Mouse (Mus musculus): ENCODE measurements at regions not wholly inside any gene's neighbourhood (a gene's known extent, or its start where the extent isn't known, plus 50 kb on each side); places are given as distances from the start of the nearest gene placed in this dataset.

DNA sequence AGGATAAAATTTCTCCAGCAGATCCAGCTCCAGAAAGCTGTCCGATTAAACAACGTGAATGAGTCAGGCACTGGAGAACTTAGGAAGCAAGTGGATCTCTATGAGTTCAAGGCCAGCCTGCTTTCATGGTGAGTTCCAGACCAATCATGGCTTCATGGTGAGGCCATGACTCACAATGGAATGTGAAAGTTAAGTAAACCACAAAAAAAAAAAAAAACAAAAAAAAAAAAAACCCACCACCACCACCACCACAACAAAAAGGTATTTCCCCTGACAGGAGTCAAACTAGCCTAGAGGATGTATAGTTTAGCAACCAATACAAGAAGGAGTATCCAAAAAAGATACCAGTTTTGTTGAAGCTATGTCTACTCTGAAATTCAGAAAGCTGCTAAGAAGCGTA lies 188.5 kb upstream of the Adgrl2 start:
- no peak for DNase-seq (ENCODE audit: low read depth)

GRCm38 (mm10) chr3:149174689-149175390 lies 184.5 kb upstream of the Adgrl2 start:
- DNase-seq (ENCODE audit: low read depth): no peak

DNA sequence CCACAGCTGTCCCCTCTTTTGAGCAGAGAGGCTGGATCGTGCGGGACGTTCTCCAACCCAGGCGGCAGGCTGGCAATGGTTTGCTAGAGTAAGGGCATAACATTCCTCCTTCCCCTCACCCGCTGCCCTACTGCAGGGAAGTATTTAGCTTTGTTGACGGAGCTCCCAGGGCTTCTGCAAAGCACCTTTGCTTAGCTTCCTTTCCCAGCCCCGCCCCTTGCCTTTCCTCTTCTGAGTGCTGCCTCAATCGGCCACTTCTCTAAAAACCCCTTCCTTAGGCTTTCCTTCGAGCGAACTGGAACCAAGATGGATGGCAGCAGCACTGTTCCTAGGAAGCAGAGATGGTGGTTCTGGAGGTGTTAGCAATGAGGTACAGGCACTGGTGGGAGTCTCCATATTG lies 183.2 kb upstream of the Adgrl2 start:
- no peak for DNase-seq (ENCODE audit: low read depth)

GRCm38 (mm10) chr3:149171766-149172165 lies 181.4 kb upstream of the Adgrl2 start:
- no peak for DNase-seq (ENCODE audit: low read depth)

- peak; percentile 92 for DNase-seq (ENCODE audit: low read depth)
These were observed 179.8 kb upstream of the Adgrl2 start for GRCm38 (mm10) chr3:149170191-149170590.

DNA sequence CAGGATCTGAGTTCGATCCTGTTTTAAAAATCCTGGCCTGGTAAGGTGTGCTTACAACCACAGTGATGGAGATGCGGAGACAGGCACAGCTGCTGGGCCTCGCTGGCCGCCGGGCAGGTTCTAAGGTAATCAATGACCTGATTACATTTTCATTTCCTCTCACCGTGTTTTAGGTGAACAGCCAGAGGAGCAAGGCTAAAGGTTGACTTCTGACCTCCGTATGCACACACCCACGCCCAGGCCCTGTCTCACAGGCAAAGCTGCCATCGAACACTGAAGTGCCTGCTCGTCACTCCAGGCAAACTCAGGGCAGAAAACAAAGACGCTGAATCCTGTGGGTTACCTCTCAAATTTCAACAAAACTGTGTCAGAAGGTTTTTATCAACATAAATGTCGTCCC lies 179.1 kb upstream of the Adgrl2 start:
- no peak for DNase-seq (ENCODE audit: low read depth)

GRCm38 (mm10) chr3:149167997-149168396 lies 177.6 kb upstream of the Adgrl2 start:
- DNase-seq (ENCODE audit: low read depth): no peak

DNA sequence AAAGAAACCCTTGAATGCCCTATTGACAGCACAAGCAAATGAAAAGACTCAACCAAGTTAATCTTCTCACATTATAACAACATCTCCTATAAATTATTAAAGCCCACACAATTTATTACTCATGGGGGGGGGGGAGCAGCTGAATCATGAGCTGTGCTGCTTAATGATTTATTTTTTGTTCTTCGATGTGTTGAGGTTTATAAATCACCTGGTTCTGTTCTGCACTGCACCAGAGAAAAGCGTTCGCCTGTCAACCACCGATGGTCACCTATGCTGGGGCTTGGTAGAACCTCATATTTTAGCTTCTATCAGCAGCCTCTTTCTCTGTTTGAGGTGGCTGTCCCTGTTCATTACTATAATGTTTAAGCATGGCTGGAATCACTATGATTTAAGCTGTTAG lies 174.4 kb upstream of the Adgrl2 start:
- DNase-seq (ENCODE audit: low read depth): no peak

DNA sequence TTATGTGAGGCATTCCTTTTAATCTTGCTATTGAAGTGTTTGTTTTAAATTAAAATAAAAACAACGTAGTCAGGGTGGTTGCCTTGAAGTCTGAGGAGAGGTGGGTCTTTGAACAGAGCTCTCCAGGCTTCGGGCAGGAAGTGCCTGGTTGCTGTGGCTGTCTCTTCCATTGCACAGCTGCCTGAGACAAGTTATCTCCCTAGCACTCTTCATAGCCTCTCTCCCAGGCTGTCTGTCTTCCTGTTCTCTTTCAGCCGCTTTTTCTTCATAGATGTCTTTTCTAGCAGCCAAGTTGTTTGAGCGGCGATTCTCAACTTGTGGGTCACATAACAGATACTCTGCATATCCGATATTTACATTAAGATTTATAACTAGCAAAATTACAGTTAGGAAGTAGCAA lies 173.2 kb upstream of the Adgrl2 start:
- DNase-seq (ENCODE audit: low read depth): no peak

DNA sequence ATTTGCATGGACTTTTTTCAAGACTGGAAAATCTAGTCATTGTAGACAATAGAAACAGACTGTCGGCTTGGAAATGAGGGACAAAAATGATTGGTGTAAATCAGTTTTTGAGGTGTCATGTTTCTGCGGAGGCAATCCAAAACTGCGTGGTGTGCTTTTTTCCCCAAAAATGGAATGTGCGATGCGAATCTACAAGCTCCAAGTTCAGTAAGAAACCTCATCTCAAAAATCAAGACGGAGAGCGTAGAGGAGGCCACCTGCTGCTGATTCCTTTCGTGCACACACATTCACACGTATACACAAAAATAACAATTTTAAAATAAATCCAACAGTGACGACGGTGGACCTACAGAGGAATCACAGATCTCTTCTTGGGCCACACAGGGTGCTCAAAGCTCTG lies 170.5 kb upstream of the Adgrl2 start:
- no peak for DNase-seq (ENCODE audit: low read depth)

- no peak for DNase-seq (ENCODE audit: low read depth)
These were observed 167.0 kb upstream of the Adgrl2 start for GRCm38 (mm10) chr3:149157381-149157780.

- no peak for DNase-seq (ENCODE audit: low read depth)
These were observed 162.0 kb upstream of the Adgrl2 start for GRCm38 (mm10) chr3:149152312-149152711.

DNA sequence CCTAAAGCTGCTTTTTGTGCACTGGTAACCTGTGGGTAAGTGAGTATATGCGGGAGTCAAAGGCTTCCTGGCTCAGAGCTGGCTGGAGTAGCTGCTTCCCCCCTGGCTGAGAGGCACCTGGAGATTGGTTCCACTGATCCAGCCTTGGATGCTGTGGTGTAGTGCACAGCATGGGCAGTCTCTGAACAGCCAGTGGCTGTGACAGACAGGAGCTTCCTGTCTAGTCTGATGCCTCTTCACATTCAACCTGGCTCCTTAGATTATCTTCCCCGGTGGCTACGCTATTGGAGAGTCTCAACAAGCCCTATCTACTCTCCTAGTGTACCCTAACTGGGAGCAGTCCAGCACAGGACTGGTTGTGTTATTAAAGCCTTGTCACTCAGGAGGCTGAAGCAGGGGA lies 160.4 kb upstream of the Adgrl2 start:
- no peak for DNase-seq (ENCODE audit: low read depth)

GRCm38 (mm10) chr3:149148608-149149007 lies 158.3 kb upstream of the Adgrl2 start:
- DNase-seq (ENCODE audit: low read depth): no peak

- DNase-seq (ENCODE audit: low read depth): no peak
These were observed 157.6 kb upstream of the Adgrl2 start for GRCm38 (mm10) chr3:149147916-149148315.

- DNase-seq (ENCODE audit: low read depth): no peak
These were observed 156.3 kb upstream of the Adgrl2 start for GRCm38 (mm10) chr3:149146673-149147072.

DNA sequence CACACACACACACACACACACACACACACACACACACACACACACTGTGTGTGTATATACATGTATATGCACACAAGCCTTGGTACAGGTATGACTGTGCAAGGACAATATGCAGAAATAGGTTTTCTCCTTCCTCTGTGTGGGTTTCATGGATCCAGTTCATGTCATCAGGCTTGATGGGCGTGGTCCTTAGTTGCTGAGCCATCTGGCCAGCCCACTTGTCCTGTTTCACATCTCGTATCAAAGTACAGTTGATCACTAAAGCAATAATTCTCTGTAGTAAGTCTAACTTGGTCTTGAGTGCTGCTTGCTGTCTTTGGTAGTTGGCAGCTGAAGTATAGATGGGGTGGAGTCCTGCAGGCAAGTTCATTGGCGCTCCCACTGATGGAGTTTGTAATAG lies 150.1 kb upstream of the Adgrl2 start:
- DNase-seq (ENCODE audit: low read depth): no peak

DNA sequence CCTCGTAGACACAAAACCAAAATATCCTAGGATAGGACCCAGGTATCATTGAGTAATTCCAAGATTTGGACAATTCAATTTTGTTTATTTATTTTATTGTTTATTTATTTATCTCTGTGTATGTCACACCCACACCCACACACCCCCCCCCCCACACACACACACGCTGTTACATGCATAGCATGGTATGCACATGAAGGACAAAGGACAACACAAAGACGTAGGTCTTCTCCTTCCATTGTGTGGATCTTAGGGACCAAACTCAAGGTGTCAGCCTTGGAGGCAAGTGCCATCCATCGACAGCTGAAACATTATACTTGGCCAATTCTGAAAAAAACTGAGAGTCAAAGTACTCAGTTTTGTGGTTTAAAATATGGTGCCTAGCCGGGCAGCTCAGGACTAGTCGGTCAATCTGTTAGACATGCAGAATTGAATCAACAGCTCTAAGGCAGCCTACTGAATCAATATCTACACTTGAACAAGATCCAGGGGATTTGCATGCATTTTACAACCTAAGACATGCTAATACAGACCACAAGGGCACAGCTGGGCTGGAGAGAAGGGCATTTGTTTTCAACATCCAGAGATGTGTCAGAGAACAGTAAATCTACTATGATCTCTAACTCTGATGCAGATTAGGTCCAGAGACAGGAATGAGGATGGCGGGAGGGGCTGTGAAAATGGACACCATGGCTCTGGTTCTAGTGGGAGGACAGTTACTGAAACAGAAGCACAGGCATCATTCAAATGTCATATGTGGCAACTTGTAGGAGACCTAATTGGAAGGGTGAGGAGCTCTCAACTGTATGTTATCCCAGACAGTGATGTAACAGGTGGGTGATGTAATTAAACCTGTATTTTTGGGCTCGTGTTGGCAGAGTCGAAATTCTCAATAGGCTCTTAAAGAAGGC lies 143.9 kb upstream of the Adgrl2 start:
- peak; percentile 36 for DNase-seq (ENCODE audit: low read depth)

- DNase-seq (ENCODE audit: low read depth): no peak
These were observed 128.5 kb upstream of the Adgrl2 start for GRCm38 (mm10) chr3:149118806-149119205.

DNA sequence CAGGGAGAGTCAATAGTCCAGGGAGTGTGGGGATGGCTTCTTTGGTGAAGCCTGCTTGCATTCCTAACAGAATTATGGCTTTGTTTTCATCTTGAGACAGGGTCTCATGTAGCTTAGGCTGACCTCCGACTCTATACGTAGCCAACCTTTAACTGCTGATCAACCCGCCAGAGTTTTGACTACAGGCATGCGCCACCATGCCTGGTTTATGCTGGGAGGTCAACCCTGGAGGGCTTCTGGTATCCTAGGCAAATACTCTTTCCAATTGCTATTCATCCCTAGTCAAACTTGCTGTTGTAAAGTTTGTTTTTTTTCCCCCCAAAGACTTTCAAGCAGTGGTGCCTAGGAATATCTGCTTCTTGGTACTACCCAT lies 127.3 kb upstream of the Adgrl2 start:
- DNase-seq (ENCODE audit: low read depth): no peak

GRCm38 (mm10) chr3:149117018-149117683 lies 126.8 kb upstream of the Adgrl2 start:
- DNase-seq (ENCODE audit: low read depth): no peak

DNA sequence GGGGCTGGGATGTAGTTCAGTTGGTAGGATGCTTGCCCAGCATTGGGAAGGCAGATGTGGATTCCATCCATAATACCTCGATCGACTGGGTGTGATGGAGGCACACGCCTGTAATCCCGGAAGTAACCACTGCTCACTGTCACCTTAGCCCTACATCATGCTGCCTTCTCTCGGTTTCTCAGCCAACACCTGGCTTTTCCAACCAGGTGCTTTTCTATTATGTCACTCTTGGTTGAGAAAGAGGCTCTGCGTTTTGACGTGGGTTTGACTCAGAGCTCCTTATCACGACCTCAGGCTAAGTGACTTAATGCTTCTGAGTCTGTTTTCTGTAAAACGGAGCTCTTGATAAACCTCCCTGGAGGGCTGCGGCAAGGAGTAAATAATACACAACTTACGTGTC lies 126.2 kb upstream of the Adgrl2 start:
- DNase-seq (ENCODE audit: low read depth): no peak

- no peak for DNase-seq (ENCODE audit: low read depth)
These were observed 125.5 kb upstream of the Adgrl2 start for GRCm38 (mm10) chr3:149115901-149116300.

Data from gonadal fat pad, adult 2 months (tissue).